Mouse (Mus musculus) yolk sac, embryonic 10.5 days (tissue): ENCODE measurements around the gene Nktr.

ENCODE experiments used
- DNase-seq: peaks from one replicate; pipeline ENCODE4 v3.0.0-alpha.2; 2017; ENCODE audit warnings: low spot score

Nktr gene

DNA sequence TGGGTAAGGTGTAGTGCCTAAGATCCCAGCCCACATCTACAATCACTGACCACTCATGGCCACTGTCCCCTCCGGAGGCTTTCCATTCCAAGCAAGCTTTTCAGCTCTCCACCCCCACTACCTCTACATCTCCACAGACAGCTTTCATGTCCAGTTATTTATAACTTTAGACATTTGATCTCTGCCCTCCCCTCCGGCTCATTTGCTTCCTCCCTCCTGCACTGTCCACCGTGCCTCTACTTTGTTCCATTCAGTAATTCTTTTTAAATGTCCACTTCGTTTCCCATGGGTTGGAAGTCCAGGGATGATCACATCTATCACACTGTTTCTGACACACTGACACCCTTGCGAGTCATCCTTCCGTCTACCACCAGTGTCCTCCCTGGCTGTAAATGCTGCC lies 11.2 kb upstream of the Nktr start:
- no peak for DNase-seq

DNA sequence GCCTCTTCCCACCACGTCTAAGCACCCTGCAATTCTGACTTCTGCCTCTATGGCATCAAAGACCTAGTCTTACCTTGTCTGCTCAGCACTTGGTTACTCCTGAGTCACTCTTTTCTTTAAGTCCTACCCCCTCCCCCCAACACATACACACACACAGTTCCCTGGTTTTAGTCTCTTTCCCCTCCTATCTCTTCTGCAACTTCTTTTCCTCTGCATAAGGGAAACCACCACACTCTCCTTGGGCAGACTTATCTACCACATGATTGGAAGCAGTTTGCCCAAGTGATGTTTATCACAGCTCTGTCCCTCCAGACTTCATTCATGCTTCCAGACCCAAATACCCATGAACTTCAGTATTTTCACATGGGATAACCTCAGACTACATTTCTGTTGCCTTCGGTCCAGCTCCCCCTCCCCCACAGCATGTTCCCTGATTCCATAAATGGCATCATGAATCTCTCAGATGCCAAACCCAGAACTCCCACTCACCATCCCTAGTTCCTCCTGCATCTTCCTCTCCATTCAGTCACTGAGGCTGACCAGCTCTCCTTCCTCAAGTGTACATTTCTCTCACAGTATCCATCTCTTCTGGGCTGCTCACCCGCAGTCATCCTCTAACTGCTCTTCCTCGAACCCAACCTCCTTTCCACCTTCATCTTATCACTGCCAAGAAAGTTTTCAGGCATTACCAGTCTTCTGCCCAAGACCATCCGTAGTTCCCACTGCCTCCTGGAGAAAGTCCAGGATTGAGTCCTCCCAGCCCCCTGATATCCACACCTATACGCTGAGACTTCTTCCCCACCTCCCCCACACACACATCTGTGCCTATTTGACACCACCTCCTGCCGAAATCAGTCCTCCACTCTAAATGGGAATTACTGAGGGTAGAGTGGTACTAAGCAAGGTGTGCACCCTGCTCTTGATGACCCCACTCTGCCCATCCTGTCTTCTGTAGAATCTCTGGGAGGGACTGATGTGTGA lies 10.2 kb upstream of the Nktr start:
- DNase-seq: no peak

DNA sequence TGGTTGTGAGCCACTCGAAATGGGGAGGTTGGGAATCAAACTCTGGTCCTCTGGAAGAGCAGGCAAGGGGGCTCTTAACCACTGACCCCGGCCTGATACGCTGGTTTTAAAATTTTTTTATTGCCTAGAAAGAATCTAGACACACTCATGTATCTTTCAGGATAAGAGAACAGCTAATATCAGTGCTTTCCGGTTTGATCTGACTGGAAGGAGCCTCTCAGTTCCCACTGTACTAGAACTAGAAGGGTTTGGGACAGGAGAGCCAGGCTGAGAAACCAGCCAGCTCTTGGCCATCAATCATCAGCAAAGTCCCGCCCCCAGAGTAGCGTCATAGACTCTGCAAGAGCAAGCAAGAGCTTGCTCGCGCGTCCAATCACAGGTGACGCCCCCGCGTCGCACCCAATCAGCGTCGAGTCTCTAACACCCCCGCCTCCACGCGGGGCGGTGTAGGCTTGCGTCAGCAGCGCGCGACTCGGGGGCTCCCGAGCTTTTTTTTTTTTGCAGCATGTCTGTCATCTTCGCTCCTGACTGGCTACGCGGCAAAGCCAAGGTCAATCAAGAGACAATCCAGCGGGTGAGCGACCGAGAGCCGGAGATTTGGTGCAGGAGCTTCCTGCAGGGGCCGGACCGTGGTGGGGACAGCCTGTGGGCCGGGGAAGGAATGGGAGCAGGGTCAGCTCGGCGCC lies 8.9 kb upstream of the Nktr start, which contains the start of gene Ss18l2:
Gene Ss18l2 (plus strand): TSS at position 432 of the 686 bp plus-strand sequence.
- DNase-seq: peak; percentile 97

DNA sequence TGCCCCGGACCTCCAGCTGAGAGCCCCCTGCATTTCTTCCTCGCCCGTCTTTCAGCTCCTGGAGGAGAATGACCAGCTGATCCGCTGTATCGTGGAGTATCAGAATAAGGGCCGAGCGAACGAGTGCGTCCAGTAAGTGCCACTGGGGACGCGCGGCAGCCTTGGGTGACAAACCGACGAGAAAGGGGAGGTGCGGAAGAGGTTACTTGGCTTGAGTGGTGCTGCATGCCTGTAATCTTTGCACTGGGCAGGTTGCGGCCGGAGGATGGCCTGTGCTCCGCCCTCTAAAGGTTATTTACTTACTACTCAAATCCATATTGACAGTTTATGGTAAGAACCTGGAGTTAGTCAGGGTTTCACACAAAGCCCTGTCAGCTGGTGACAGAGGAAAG lies 8.4 kb upstream of the Nktr start:
- DNase-seq: no peak

DNA sequence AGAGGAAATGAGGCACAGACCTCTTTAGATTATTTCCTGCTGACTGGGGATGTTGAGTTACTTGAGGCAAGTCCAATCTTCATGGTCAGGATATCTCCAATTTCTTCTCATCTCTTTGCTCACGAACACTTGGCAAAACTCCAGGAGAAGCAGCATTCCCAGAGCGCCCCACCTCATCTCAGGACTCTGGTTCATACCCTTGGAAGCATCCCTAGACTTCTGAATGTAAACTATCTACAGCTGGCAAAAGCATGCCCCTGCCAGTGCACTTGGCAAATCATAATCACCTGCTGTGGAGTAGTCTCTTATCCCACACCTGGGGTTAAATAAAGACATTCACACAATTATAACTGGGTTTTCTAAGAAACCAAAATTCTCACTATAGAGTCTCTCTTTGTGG lies 1.9 kb upstream of the Nktr start:
- DNase-seq: no peak

DNA sequence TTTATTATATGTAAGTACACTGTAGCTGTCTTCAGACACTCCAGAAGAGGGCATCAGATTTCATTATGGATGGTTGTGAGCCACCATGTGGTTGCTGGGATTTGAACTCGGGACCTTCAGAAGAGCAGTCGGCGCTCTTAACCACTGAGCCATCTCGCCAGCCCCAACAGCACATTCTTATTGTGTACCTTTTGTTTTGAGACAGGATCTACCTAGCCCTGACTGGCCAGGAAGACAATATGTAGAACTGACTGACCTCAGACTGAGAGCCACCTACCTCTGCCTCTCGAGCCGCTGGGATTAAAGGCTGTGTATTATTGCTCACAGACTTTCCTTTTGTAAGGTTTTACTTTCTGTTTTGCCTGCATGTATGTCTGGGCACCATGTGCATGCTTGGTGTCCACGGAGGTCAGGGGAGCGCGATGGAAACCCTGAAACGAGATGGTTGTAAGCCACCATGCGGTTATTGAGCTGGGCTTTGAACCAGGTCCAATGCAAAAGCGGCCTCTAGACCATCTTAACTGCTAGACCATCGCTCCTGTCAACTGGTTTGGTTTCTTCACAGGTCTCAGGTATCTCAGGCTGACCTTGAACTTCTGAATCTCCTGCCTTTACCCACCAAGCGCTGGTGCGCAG lies 781 bp upstream of the Nktr start:
- no peak for DNase-seq

DNA sequence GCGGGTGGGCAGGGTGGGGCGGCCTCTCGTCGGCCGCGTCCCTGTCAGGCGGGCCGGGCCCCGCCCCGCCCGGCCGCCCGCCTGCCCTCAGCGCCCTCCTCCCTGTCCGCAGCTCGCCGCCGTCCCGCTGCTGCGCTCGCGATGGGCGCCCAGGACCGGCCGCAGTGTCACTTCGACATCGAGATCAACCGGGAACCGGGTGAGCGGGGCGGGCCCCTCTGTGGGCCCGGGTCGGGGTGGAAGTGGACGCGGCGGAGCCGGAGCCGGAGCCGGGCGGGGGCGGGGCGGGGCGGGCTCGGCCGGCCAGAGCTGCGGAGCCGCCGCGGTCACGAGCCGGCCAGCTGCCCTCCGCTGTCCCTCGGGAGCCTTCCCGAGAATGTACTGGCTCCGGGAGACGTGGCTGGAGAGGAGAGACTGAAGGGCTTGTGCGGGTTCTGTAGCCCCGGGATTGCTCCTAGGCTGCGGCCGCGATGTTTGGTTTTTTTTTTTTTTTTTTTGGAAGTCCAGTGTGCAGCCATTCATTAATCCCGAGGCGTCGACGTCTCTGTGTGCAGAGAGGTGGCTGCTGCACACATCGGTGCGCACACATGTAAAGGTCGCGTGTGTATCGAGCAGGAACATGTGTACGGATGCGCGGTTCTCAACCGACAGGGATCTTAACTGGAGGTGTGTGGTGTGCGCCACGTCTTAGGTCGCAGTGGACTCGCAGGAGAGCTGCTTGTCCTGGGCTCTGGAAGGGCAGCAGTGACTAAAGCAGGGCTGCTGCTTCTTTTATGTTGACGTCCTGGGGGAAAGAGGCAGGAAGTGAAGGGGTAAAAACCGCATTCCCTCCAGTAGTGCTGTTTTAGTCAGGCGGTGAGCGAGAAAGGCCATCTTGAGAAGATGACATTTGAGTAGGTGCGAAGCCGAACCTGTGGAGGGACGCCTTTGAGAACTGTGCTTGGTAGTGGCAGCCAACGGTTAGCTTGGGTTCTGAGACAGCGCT lies 670 bp downstream of the Nktr start:
- DNase-seq: peak; percentile 62

DNA sequence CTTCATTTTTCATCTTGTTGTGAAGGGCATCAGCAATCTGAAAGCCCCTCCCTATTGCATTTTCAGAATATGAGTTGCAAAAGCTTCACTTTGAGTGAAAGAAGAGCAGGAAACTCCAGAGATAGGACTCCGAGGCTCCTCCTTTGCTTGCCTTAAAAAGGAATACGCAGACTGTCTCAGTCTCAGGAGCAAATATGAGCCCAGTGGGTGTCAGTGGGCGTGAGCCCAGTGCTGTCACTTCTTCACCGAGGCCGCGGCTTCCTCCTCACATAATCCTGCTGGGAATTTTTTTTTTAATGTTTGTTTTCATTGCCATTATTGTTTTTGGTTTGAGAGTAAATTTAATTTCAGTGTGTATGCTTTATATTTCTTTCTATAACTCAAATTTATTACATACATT lies 21.5 kb downstream of the Nktr start:
- DNase-seq: no peak

DNA sequence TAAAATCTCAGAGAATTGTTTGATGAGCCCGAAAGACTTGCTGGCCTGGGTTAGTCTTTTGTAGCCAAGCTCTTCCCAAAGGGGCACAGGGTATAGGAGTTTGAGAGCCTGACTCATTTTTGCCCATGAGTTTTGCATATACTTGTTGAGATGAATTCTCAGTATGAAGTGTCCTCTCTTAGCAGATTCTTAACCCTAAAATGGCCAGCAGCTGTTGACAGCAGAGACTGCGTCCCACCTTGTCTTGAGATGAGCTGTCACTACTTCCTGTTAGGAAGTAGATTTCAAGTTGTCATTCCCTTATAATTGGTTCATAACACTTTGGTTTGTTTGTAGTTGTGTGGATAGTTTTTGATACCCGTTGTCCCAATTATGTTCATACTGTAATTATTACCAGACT lies 22.2 kb downstream of the Nktr start:
- DNase-seq: no peak

DNA sequence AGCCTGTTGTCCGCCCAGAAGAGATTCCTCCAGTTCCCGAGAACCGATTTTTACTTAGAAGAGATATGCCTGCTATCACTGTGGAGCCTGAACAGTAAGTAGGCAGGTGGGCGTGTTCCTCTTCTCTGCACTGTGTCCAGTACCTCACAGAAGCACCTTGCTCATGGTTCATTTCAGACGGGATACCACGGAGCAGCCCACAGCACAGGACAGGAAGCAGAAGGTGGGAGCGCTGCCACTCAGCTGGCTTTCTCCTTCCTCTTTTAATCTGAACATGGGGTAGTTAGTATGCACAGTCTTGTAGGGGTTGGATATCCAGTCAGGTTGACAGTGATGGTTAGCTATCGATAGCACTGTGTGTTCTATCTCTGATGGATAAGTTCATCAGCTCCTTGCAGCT lies 25.1 kb downstream of the Nktr start:
- DNase-seq: no peak

DNA sequence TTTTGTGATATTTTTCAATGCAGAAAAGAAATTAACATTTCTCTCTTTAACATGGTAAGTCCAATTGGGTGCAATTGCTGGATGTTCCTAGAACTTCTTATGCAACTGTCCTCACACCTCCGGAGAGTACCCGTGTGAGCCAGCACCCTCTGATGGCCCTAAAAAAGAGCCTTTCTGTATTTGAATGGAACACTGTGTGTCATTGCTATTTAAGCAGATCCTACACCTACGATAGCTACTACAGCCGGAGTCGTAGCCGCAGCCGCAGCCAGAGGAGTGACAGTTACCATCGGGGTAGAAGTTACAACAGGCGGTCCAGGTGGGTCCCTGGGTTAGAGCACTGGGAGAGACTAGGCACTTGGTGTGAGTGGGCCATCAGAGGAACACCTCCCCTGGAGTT lies 33.8 kb downstream of the Nktr start:
- no peak for DNase-seq

DNA sequence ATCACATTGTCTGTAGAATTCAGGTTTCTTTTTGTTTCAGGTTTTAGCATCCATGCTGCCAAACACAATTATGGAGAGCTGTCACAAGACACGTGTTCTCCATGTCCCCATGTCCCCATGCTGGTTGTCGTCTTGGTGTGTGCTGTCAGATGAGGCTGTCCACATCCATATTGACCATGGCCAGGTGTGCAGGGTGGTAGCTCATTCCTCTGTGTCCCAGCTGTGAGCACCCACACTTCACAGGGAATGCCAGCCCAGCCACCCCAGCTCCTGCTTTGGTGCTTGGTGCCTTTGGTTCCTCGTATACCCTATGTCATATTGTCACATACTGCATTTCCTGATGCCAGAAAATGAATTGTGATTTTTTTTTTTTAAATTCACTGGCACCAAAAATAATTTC lies 35.7 kb downstream of the Nktr start:
- DNase-seq: no peak

DNA sequence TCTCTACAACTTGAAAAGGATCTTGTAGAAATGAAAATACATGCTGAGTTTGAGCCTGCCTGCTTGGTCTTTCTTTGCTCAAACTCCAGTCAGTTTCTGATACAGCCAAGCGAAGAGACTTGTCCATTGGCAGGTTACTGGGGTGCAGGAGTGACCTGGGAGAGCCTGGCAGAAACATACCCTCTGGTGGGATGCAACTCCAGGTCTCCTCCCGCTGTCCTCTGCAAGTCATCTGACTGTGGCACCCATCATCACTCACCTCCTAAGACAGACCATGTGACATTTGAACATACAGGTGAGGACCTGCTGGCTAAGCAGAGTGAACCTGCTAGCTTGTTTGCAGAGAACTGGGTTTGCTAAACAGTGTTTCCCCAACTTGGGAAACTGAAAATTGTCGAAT lies 37.8 kb downstream of the Nktr start:
- DNase-seq: no peak

DNA sequence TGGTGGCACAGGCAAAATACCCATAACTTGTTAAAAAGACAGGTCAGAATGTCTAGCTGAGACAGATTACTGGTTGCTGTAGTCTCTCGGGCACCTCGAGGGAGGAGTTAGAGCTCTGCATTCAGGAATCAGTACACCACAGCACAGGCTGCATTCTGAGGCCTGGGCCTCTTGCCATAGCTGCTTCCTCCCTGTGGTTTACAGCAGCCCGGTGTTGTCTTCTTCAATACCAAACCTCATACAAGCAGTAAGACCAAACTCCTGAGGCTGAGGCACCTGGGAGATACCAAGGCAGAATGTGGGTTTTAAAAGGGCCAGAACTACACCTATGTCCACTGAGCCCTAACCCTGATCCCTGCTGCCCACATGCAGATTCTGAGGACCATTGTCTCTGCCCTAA lies 38.5 kb downstream of the Nktr start:
- no peak for DNase-seq

DNA sequence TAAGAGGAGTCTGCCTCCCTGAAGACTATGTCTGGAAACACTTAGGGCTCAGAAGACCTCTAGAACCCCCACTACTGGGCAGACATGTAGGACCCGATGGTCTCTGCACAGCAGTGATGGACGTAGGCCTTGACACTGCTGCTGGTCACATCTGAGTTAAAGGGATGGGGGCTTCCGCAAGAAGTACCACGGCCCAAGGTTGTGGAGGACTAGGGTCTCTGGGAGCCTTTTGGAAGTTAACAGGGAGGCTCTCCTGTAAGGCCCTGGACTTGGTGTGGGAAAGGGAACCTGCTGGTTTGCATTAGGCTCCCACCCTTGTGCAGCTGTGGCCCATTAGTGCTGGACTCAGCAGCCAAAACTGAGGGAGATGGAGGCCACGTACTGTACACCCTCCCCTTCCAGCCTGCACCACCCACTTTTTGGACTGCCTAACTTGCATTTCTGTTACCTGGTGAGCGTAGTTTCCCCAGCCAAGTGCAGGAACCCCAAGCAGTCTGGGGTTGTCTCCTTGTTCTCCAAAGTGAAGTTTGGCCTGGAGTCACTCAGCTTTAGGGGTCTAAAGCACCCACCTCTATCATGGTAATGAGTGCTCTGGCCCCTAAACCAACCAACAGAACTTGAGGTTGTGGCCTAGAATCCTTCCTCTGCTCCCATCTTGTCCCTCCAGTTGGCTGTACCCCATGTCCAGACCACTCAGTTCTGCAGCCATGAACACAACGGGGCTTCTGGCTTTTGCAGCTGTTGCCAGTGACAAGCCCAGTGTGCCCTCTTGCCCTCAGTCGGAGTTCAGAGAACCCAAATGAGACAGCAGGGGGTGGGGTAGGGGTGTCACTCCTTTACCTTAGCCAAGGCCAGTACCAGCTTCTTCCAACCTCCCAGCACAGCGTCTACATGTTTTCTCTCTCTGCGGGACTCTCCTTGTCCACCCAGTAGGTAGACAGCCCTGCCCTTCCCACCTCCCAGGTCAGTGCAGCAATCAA lies 39.2 kb downstream of the Nktr start:
- no peak for DNase-seq

DNA sequence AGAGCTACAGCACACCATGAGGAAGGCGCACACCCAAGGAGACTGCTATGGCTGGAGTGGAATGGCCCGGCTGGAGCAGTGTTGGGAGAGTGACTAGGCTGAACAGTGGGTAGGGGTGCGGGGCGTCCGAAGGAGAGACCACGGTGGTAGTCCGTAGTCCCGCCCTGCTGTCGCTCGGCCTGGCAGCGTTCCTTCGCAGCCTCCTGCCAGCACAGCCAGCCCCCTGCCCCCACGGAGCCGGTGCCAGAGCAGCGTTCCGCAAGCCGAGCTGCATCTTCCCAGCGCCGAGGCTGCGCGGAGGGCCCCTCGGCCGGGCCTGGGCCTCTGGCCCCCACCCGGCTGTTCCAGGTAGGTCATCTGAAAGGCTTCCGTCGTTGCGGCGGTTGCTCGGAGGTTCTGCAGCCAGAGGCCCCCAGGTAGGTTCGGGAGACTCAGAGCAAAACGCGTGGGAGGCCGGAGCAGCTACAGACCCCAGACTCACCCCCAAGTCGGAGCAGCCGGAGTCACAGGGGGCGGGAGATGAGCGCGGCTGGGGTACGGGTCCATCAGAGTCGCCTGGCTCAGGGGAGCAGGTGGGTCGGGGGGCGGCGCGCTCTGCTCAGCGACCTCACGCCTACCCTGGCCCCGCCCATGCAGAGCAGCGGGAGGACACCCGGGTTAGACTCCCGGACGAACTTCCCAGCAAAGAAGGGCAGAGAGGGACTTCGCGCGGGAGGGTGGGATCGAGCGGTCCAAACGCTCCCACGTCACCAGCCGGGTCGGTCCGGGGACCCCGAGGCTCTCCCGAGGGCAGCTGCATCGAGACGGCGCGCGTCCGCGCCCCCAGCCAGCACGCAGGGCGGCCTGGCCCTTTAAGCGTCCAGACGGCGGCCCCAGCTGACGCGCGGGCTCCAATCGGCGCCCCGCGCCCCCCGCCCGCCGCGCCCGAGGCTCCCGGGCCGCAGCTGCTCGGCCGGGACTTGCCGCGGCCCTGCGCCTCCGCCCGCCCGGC lies 40.4 kb downstream of the Nktr start, which contains the start of gene Zfp651:
Gene Zfp651 (plus strand): TSS at position 240 of the 991 bp plus-strand sequence.
- peak; percentile 89 for DNase-seq

DNA sequence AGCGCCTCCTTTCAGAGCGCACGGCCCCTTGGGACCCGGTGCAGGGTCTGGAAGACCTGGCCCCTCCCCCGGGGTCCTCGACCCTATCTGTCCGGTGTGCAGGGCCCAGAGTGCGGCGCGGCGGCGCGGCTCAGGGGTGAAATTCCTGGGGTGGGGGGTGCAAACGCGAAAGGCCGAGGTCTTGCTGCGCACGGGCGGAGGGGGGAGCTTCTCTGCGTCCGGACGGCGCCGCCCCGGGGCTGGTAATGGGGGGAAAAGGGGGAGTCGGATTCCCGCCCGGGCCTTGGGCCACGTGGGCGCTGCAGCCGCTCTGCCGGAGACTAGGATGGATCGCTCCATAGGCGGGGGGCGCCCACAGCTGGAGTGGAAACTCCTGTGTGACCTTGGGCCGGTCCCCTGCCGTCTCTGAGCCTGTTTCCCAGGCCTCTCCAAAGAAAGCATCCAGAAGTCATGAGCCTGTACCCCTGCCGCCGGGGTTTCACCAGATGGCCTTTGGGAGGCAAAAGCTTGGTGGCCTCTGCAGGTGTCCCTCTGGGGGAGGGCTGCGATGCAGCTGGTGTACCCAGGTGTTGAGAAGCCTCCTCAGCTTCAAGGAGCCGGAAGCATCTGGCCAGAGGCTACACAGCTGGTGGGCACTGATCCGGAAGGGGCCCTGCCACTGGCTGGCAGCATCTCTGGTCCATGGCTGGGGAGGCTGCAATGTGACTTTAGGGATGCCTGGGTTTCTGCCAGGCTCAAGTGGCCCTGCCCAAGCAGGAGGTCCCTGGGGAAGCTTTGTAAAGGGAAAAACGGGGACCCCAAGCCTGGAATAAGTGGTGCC lies 41.5 kb downstream of the Nktr start:
- DNase-seq: peak; percentile 89

DNA sequence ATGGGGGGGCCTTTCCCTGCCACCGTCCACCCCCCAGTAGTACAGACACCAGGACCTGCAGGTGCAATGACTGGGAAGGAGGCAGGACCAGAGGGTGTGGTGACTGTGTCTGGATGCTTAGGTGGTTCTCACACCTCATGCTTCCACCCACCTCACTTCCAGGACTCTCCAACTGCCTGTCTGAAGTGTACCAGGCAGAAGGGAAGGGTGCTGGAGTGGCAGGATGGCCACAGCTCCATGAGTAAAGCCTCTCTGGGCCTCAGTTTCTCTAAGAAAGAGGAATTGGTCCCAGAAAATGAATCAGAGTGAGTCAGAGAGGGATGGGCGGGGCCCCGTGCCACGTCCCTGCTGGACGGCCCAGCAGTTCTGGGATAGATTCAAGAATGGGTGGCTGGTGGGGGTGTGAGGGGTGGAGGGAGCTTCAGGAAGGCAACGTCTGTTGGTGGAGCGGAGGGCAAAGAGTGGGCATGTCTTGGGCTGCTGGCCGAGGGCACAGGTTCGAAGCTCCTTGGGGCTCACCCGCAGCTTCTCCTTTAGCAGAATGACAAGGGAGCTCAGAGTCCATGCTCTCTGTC lies 42.2 kb downstream of the Nktr start:
- no peak for DNase-seq
